Mouse (Mus musculus): ENCODE results near the gene Fbxo30. TPM values are rescaled to one million over a fixed set of nuclear protein-coding genes. Genes with fewer than 3 reads are reported as not detected.
A peak's percentile ranks its signal among the peaks of the same experiment; 100 is the strongest.

Fbxo30 gene
- polyA plus RNA-seq, 1 experiment = 22.6 TPM

GRCm38 (mm10) chr10:11269165-11269564, 12.0 kb upstream of the Fbxo30 start:
- TF ChIP-seq CTCF (IDR thresholded peaks at IDR 0.05; ENCODE audit: control insufficient read depth, insufficient read depth, low read length) (no peak), POLR2A (IDR thresholded peaks at IDR 0.05; ENCODE audit: borderline replicate concordance, control insufficient read depth, low read depth, low read length) (no peak)
- H3K4me1 ChIP-seq (ENCODE audit: control insufficient read depth, insufficient read depth, low read length) = no peaks in the 10 kb centered on the region
- H3K27ac ChIP-seq (ENCODE audit: control insufficient read depth, insufficient read depth, low read depth, low read length, poor library complexity) = no peak overlapping the region
- no peak overlapping the region for H3K4me3 ChIP-seq (replicated peaks; ENCODE audit: control insufficient read depth, low read depth, low read length)

DNA sequence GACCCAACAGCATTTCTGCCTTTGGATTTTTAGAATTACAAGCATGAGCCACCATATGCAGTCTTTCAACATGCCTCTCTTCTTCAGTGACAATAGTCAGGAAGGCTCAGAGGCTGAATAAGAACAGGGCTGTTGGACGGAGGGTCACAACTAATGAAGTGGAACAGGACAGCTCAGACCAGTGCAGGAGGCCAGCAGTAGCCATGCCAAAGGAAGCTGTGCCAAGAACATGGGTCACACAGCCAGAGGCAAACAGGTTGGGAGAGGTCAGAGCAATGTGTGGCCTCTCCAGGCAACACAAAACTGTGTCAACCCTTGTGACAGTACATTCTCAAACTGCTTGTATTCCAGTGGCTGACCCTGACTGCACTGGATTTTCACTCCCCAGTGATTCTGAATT, 6.7 kb upstream of the Fbxo30 start:
- no peak overlapping the region for H3K27ac ChIP-seq (ENCODE audit: control insufficient read depth, insufficient read depth, low read depth, low read length, poor library complexity)
- H3K4me3 ChIP-seq (replicated peaks; ENCODE audit: control insufficient read depth, low read depth, low read length) = no peak overlapping the region
- WGBS = 86% methylated on average over 1 of the region's 1 CpGs
- no peaks in the 10 kb centered on the region for H3K4me1 ChIP-seq (ENCODE audit: control insufficient read depth, insufficient read depth, low read length)
- no peak for TF ChIP-seq CTCF (IDR thresholded peaks at IDR 0.05; ENCODE audit: control insufficient read depth, insufficient read depth, low read length)
- no peak for TF ChIP-seq POLR2A (IDR thresholded peaks at IDR 0.05; ENCODE audit: borderline replicate concordance, control insufficient read depth, low read depth, low read length)

- 8% methylated on average over 6 of the region's 6 CpGs for WGBS
These were observed 924 bp upstream of the Fbxo30 start for GRCm38 (mm10) chr10:11280235-11280577.

GRCm38 (mm10) chr10:11281498-11282305, 572 bp downstream of the Fbxo30 start:
- TF ChIP-seq POLR2A (IDR thresholded peaks at IDR 0.05; ENCODE audit: borderline replicate concordance, control insufficient read depth, low read depth, low read length) (no peak), CTCF (IDR thresholded peaks at IDR 0.05; ENCODE audit: control insufficient read depth, insufficient read depth, low read length) (no peak)
- H3K4me3 ChIP-seq (replicated peaks; ENCODE audit: control insufficient read depth, low read depth, low read length) = peak overlapping the region; percentile 87
- H3K4me1 ChIP-seq (ENCODE audit: control insufficient read depth, insufficient read depth, low read length) = peaks cover 2% of the 10 kb centered on the region; the same call in 1 of the 2 replicates
- WGBS = 1% methylated on average over 39 of the region's 68 CpGs
- peak overlapping the region; percentile 87 for H3K27ac ChIP-seq (ENCODE audit: control insufficient read depth, insufficient read depth, low read depth, low read length, poor library complexity)

More at GRCm38 (mm10) chr10:11280235-11280577, 924 bp upstream of the Fbxo30 start:
- Histone ChIP-seq H3K4me1 (ENCODE audit: control insufficient read depth, insufficient read depth, low read length) (peaks cover 2% of the 10 kb centered on the region; the same call in 1 of the 2 replicates), H3K27ac (ENCODE audit: control insufficient read depth, insufficient read depth, low read depth, low read length, poor library complexity) (peak overlapping the region; percentile 97), H3K4me3 (replicated peaks; ENCODE audit: control insufficient read depth, low read depth, low read length) (peak overlapping the region; percentile 87)
- TF ChIP-seq POLR2A (IDR thresholded peaks at IDR 0.05; ENCODE audit: borderline replicate concordance, control insufficient read depth, low read depth, low read length) (no peak), CTCF (IDR thresholded peaks at IDR 0.05; ENCODE audit: control insufficient read depth, insufficient read depth, low read length) (no peak)

DNA sequence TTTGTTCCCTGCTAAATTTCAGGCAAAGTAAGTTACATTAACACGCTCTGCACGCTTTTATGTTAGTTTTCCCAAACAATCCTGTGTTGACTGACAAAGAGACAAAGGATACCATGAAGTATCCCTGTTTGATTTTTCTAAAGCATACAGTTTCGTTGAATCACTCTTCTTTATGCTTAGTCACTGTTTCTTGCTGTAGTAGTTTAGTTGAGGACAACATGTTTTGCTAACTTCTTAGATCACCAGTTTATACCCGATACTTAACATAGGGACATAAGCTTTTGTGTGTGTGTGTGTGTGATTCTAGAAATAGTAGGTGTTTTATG, 1.1 kb downstream of the Fbxo30 start:
- Histone ChIP-seq H3K27ac (ENCODE audit: control insufficient read depth, insufficient read depth, low read depth, low read length, poor library complexity) (no peak overlapping the region), H3K4me3 (replicated peaks; ENCODE audit: control insufficient read depth, low read depth, low read length) (peak overlapping the region; percentile 40), H3K4me1 (ENCODE audit: control insufficient read depth, insufficient read depth, low read length) (peaks cover 2% of the 10 kb centered on the region; the same call in 1 of the 2 replicates)
- WGBS = 8% methylated on average over 4 of the region's 4 CpGs
- TF ChIP-seq POLR2A (IDR thresholded peaks at IDR 0.05; ENCODE audit: borderline replicate concordance, control insufficient read depth, low read depth, low read length) (no peak), CTCF (IDR thresholded peaks at IDR 0.05; ENCODE audit: control insufficient read depth, insufficient read depth, low read length) (no peak)

GRCm38 (mm10) chr10:11298418-11298817, 17.3 kb downstream of the Fbxo30 start:
- Histone ChIP-seq H3K4me1 (ENCODE audit: control insufficient read depth, insufficient read depth, low read length) (no peaks in the 10 kb centered on the region; the same call in 1 of the 2 replicates), H3K27ac (ENCODE audit: control insufficient read depth, insufficient read depth, low read depth, low read length, poor library complexity) (no peak overlapping the region), H3K4me3 (replicated peaks; ENCODE audit: control insufficient read depth, low read depth, low read length) (no peak overlapping the region)
- TF ChIP-seq POLR2A (IDR thresholded peaks at IDR 0.05; ENCODE audit: borderline replicate concordance, control insufficient read depth, low read depth, low read length) (no peak), CTCF (IDR thresholded peaks at IDR 0.05; ENCODE audit: control insufficient read depth, insufficient read depth, low read length) (no peak)
- WGBS = 89% methylated on average over 6 of the region's 6 CpGs

GRCm38 (mm10) chr10:11305365-11306053, 24.4 kb downstream of the Fbxo30 start:
- no peak overlapping the region for H3K27ac ChIP-seq (ENCODE audit: control insufficient read depth, insufficient read depth, low read depth, low read length, poor library complexity)
- no peaks in the 10 kb centered on the region; the same call in 1 of the 2 replicates for H3K4me1 ChIP-seq (ENCODE audit: control insufficient read depth, insufficient read depth, low read length)
- TF ChIP-seq CTCF (IDR thresholded peaks at IDR 0.05; ENCODE audit: control insufficient read depth, insufficient read depth, low read length) = no peak
- no peak for TF ChIP-seq POLR2A (IDR thresholded peaks at IDR 0.05; ENCODE audit: borderline replicate concordance, control insufficient read depth, low read depth, low read length)
- WGBS = 77% methylated on average over 9 of the region's 9 CpGs
- H3K4me3 ChIP-seq (replicated peaks; ENCODE audit: control insufficient read depth, low read depth, low read length) = no peak overlapping the region

- TF ChIP-seq CTCF (IDR thresholded peaks at IDR 0.05; ENCODE audit: control insufficient read depth, insufficient read depth, low read length) (no peak), POLR2A (IDR thresholded peaks at IDR 0.05; ENCODE audit: borderline replicate concordance, control insufficient read depth, low read depth, low read length) (no peak)
- Histone ChIP-seq H3K27ac (ENCODE audit: control insufficient read depth, insufficient read depth, low read depth, low read length, poor library complexity) (no peak overlapping the region), H3K4me1 (ENCODE audit: control insufficient read depth, insufficient read depth, low read length) (no peaks in the 10 kb centered on the region), H3K4me3 (replicated peaks; ENCODE audit: control insufficient read depth, low read depth, low read length) (no peak overlapping the region)
- 79% methylated on average over 2 of the region's 2 CpGs for WGBS
These were observed 24.9 kb downstream of the Fbxo30 start for GRCm38 (mm10) chr10:11306054-11306367.
